15 mouse cellular contexts compared by ENCODE assay signal in the genomic region with DNA sequence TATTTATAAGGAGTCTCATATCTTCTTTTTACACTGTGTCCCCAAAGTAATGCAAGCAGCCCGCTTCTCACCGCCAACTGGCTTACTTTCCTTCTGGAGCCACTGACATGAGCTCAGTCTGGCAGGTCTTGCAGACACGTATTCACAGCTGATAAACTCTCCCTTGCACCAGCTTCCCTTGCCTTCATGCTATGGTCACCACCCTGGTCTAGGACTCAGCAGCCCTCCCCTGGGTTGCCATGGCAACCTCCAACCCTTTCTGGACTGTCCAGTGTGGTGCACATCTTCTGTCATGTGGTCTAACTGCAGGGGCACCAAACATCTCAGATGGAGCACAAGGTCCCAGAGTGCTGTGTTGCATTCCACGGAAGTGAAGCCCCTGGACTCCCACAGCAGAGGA.
A peak's percentile ranks its signal among the peaks of the same experiment; 100 is the strongest.
DNase-seq lines count a peak whose midpoint lies in the region; ATAC-seq and TF ChIP-seq lines count a peak whose summit lies in the region.
"Had no signal": no experiment of that assay in that cellular context is flagged by ENCODE, and none has a peak within 500 bp of the region (broad histone marks: within the 10 kb centered on the region; RNA-seq: fewer than 3 reads in every experiment).

No protein-coding gene starts in this region.

- peak; percentile 26 for DNase-seq in layer of hippocampus, adult 9-11 months
- no peak for DNase-seq in layer of hippocampus, adult 9-10 months (ENCODE audit: low spot score)
- DNase-seq in cerebellum, postnatal 14 days = peak; percentile 51 to 54
- DNase-seq in retina, embryonic 14.5 days (ENCODE audit: low spot score) = peak; percentile 39
- DNase-seq in thymus, adult 2 months = no peak
- DNase-seq: heart, postnatal 14 days; kidney, adult 11 months; liver, embryonic 13.5 days; lung, postnatal 14 days; thymus, postnatal 14 days had no signal

- H3K4me2 ChIP-seq in hindbrain, embryonic 13.5 days = no peak overlapping the region
- H3K4me2 ChIP-seq: liver, embryonic 13.5 days had no signal

- 0 out of 2 replicates have a peak, but pooled peaks have one; percentile 17 for ATAC-seq in hindbrain, embryonic 13.5 days (ENCODE audit: low FRiP score)
- no peak for ATAC-seq in megakaryocyte, adult 5-6 weeks (ENCODE audit: poor library complexity, severe bottlenecking)
- ATAC-seq in erythroblast, adult 5-6 weeks (replicated peaks; ENCODE audit: low FRiP score, poor library complexity, severe bottlenecking) = no peak

- no peak overlapping the region for H3K4me3 ChIP-seq in hindbrain, embryonic 13.5 days
- H3K4me3 ChIP-seq in thymus, adult 2 months (ENCODE audit: control insufficient read depth, insufficient read depth, low read length) = no peak overlapping the region
- H3K4me3 ChIP-seq: heart, adult 2 months; liver, embryonic 13.5 days; myocyte had no signal

- TF ChIP-seq CTCF in thymus, adult 2 months (IDR thresholded peaks at IDR 0.05; ENCODE audit: borderline replicate concordance, control insufficient read depth, extremely low read depth, insufficient read depth, low read length, poor library complexity) = no peak

- no peaks in the 10 kb centered on the region for H3K27me3 ChIP-seq in hindbrain, embryonic 13.5 days
- H3K27me3 ChIP-seq in thymus, adult 2 months (ENCODE audit: control insufficient read depth, insufficient read depth, low read length) = no peaks in the 10 kb centered on the region
- H3K27me3 ChIP-seq: liver, embryonic 13.5 days had no signal

- H3K27ac ChIP-seq in hindbrain, embryonic 13.5 days = no peak overlapping the region
- H3K27ac ChIP-seq in thymus, adult 2 months (ENCODE audit: control insufficient read depth, insufficient read depth, low read length) = no peak overlapping the region
- H3K27ac ChIP-seq: heart, adult 2 months; liver, embryonic 13.5 days had no signal

- H3K4me1 ChIP-seq in hindbrain, embryonic 13.5 days (replicated peaks) = peaks cover 85% of the 10 kb centered on the region
- H3K4me1 ChIP-seq in thymus, adult 2 months (replicated peaks; ENCODE audit: control insufficient read depth, insufficient read depth, low read length) = no peaks in the 10 kb centered on the region
- H3K4me1 ChIP-seq: liver, embryonic 13.5 days had no signal

- H3K36me3 ChIP-seq in hindbrain, embryonic 13.5 days = no peaks in the 10 kb centered on the region
- H3K36me3 ChIP-seq in thymus, adult 2 months (ENCODE audit: control insufficient read depth, insufficient read depth, low read length) = no peaks in the 10 kb centered on the region
- H3K36me3 ChIP-seq: liver, embryonic 13.5 days had no signal

- no peak overlapping the region for H3K9ac ChIP-seq in hindbrain, embryonic 13.5 days
- H3K9ac ChIP-seq: liver, embryonic 13.5 days had no signal

- no peak for TF ChIP-seq POLR2A in thymus, adult 2 months (IDR thresholded peaks at IDR 0.05; ENCODE audit: control insufficient read depth, extremely low read depth, insufficient read depth, low read length, poor library complexity)

- no peaks in the 10 kb centered on the region for H3K9me3 ChIP-seq in hindbrain, embryonic 13.5 days
- H3K9me3 ChIP-seq: liver, embryonic 13.5 days had no signal

- 58% methylated on average over 4 of the region's 4 CpGs for WGBS in hindbrain, embryonic 13.5 days
- 76% methylated on average over 4 of the region's 4 CpGs for WGBS in thymus, adult 2 months

Comparison
In these comparisons a context has a peak if more than half of its experiments do, and no peak if none do; other contexts are left out.
1. DNase-seq: peak in layer of hippocampus, adult 9-11 months (single experiment), cerebellum, postnatal 14 days (2 of 2) and retina, embryonic 14.5 days (single experiment); none in layer of hippocampus, adult 9-10 months (single experiment) and thymus, adult 2 months (single experiment).